Mouse (Mus musculus) ES-Bruce4 (cell line): Measurements from ENCODE around the gene Kcnk2.

Source experiments
- CTCF ChIP-seq: IDR thresholded peaks from one replicate; pipeline ENCODE4 v1.8.1; 2011; ENCODE audit warnings: low read depth, low read length
- EP300 ChIP-seq: IDR thresholded peaks from 2 replicates; pipeline ENCODE4 v1.6.1; 2011; ENCODE audit warnings: low read depth, low read length; ENCODE audit not compliant: insufficient read depth
- POLR2A ChIP-seq: IDR thresholded peaks from one replicate; pipeline ENCODE4 v1.8.1; 2011; ENCODE audit warnings: low read length; ENCODE audit not compliant: insufficient read depth

DNA sequence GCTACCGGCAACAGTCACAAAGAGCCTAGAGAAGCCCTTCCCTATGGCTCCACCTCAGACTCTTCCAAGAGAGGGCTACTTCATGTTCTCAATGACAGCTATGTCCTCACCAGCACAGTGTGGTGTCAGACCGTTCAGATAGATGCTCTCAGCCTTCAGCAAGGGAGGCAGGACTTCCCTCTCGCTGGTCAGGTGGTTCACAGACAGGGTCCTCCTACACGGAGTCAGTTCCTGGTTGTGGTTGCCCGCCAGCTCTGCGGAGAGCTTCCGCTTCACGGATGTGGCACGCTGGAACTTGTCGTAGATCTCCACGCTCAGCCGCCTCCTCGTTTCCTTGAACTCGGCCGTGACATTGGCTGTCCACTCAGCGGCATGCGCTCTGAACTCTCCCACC lies 192.4 kb downstream of the Kcnk2 start:
- TF ChIP-seq POLR2A: no peak
- TF ChIP-seq CTCF: no peak
- TF ChIP-seq EP300: no peak
